Mouse (Mus musculus) forebrain, embryonic 13.5 days (tissue): Measurements from ENCODE around the gene Dse. TPM values are rescaled to one million over a fixed set of nuclear protein-coding genes. Genes with fewer than 3 reads are reported as not detected.
A peak's percentile ranks its signal among the peaks of the same experiment; 100 is the strongest.

ENCODE experiments used
- ATAC-seq: fragments of 200-750 bp; cut with Nextera tagmentation; 2 replicates; pipeline ENCODE4 v1.8.0; 2017
- H3K27ac ChIP-seq: fragments of 300-500 bp; sonication (generic); 2 replicates; pipeline ENCODE4 v1.5.1; 2015; ENCODE audit warnings: inconsistent platforms, mild to moderate bottlenecking, moderate library complexity
- H3K27me3 ChIP-seq: fragments of 300-500 bp; sonication (generic); 2 replicates; pipeline ENCODE4 v1.6.1; 2015; ENCODE audit warnings: mild to moderate bottlenecking, inconsistent platforms
- H3K36me3 ChIP-seq: fragments of 300-500 bp; sonication (generic); 2 replicates; pipeline ENCODE4 v1.6.1; 2015; ENCODE audit warnings: mild to moderate bottlenecking, inconsistent platforms; ENCODE audit not compliant: poor library complexity, severe bottlenecking
- H3K4me1 ChIP-seq: fragments of 300-500 bp; sonication (generic); 2 replicates; pipeline ENCODE4 v1.6.1; 2015; ENCODE audit warnings: inconsistent platforms
- H3K4me2 ChIP-seq: fragments of 300-500 bp; sonication (generic); 2 replicates; pipeline ENCODE4 v1.6.1; 2015; ENCODE audit warnings: inconsistent platforms, mild to moderate bottlenecking, moderate library complexity
- H3K4me3 ChIP-seq: fragments of 300-500 bp; sonication (generic); 2 replicates; pipeline ENCODE4 v1.5.1; 2015; ENCODE audit warnings: mild to moderate bottlenecking, inconsistent platforms
- H3K9ac ChIP-seq: fragments of 300-500 bp; sonication (generic); 2 replicates; pipeline ENCODE4 v1.6.1; 2015; ENCODE audit warnings: mild to moderate bottlenecking, inconsistent platforms
- H3K9me3 ChIP-seq: fragments of 300-500 bp; sonication (generic); replicated peaks from 2 replicates; pipeline ENCODE4 v1.6.1; 2016; ENCODE audit warnings: inconsistent platforms
- WGBS: fragments of 180-500 bp; shearing (Covaris S2); methylation state at CpG from one replicate; pipeline ENCODE4 v1.1.7; 2015; 5-methylcytosine and 5-hydroxymethylcytosine counted together
- polyA plus RNA-seq: library from polyadenylated mRNA; unstranded; fragments of >200 nt; fragmentation: Nextera tagmentation; extraction: Ambion mirVana; gene quantifications from 2 replicates; pipeline ENCODE4 v1.2.1, GENCODE M21; 2015

Gene Dse
- polyA plus RNA-seq, 1 experiment from 2014 or later, result 4.6 TPM

GRCm38 (mm10) chr10:34155796-34156554 is 51.5 kb downstream of the Dse start:
- ATAC-seq, result no peak
- H3K4me3 ChIP-seq, result no peak overlapping the region
- H3K9me3 ChIP-seq, result no peaks in the 10 kb centered on the region
- 88% methylated on average over 12 of the region's 12 CpGs for WGBS
- H3K4me1 ChIP-seq, result no peaks in the 10 kb centered on the region
- H3K27me3 ChIP-seq, result no peaks in the 10 kb centered on the region
- no peak overlapping the region for H3K9ac ChIP-seq
- no peak overlapping the region for H3K4me2 ChIP-seq
- H3K27ac ChIP-seq, result no peak overlapping the region
- H3K36me3 ChIP-seq, result no peaks in the 10 kb centered on the region

- Histone ChIP-seq H3K36me3 (no peaks in the 10 kb centered on the region), H3K9me3 (no peaks in the 10 kb centered on the region), H3K4me3 (no peak overlapping the region), H3K4me1 (0 out of 2 replicates have a peak, but pooled peaks cover 3% of the 10 kb centered on the region), H3K9ac (no peak overlapping the region), H3K4me2 (no peak overlapping the region), H3K27ac (no peak overlapping the region), H3K27me3 (no peaks in the 10 kb centered on the region)
- WGBS, result 88% methylated on average over 3 of the region's 3 CpGs
- ATAC-seq, result no peak
These were observed 55.7 kb downstream of the Dse start for GRCm38 (mm10) chr10:34151827-34152226.

GRCm38 (mm10) chr10:34150454-34150853 is 57.1 kb downstream of the Dse start:
- H3K9me3 ChIP-seq, result no peaks in the 10 kb centered on the region
- H3K4me1 ChIP-seq, result 0 out of 2 replicates have a peak, but pooled peaks cover 3% of the 10 kb centered on the region
- no peak overlapping the region for H3K4me3 ChIP-seq
- H3K36me3 ChIP-seq, result no peaks in the 10 kb centered on the region
- no peak overlapping the region for H3K27ac ChIP-seq
- no peak for ATAC-seq
- H3K4me2 ChIP-seq, result no peak overlapping the region
- no peaks in the 10 kb centered on the region for H3K27me3 ChIP-seq
- WGBS, result 48% methylated on average over 6 of the region's 6 CpGs
- no peak overlapping the region for H3K9ac ChIP-seq

GRCm38 (mm10) chr10:34149772-34150171 is 57.7 kb downstream of the Dse start:
- no peaks in the 10 kb centered on the region for H3K9me3 ChIP-seq
- ATAC-seq, result no peak
- H3K27ac ChIP-seq, result no peak overlapping the region
- no peak overlapping the region for H3K4me2 ChIP-seq
- 34% methylated on average over 3 of the region's 3 CpGs for WGBS
- no peaks in the 10 kb centered on the region for H3K36me3 ChIP-seq
- no peak overlapping the region for H3K4me3 ChIP-seq
- 0 out of 2 replicates have a peak, but pooled peaks cover 3% of the 10 kb centered on the region for H3K4me1 ChIP-seq
- no peaks in the 10 kb centered on the region for H3K27me3 ChIP-seq
- no peak overlapping the region for H3K9ac ChIP-seq

- Histone ChIP-seq H3K9ac (no peak overlapping the region), H3K27ac (no peak overlapping the region), H3K4me2 (no peak overlapping the region), H3K4me3 (no peak overlapping the region), H3K27me3 (no peaks in the 10 kb centered on the region), H3K9me3 (no peaks in the 10 kb centered on the region), H3K4me1 (no peaks in the 10 kb centered on the region), H3K36me3 (no peaks in the 10 kb centered on the region)
- 93% methylated on average over 2 of the region's 2 CpGs for WGBS
- no peak for ATAC-seq
These were observed 65.8 kb downstream of the Dse start for GRCm38 (mm10) chr10:34141693-34142092.

- no peak overlapping the region for H3K9ac ChIP-seq
These were observed 67.7 kb downstream of the Dse start for GRCm38 (mm10) chr10:34139768-34140167.

GRCm38 (mm10) chr10:34138027-34138426 is 69.5 kb downstream of the Dse start:
- no peak for ATAC-seq
- Histone ChIP-seq H3K9ac (no peak overlapping the region), H3K27ac (no peak overlapping the region), H3K9me3 (no peaks in the 10 kb centered on the region), H3K4me3 (no peak overlapping the region), H3K4me1 (no peaks in the 10 kb centered on the region), H3K36me3 (no peaks in the 10 kb centered on the region), H3K4me2 (no peak overlapping the region), H3K27me3 (no peaks in the 10 kb centered on the region)
- WGBS, result 68% methylated on average over 6 of the region's 6 CpGs

More at GRCm38 (mm10) chr10:34139768-34140167, 67.7 kb downstream of the Dse start:
- no peak overlapping the region for H3K27ac ChIP-seq
- no peaks in the 10 kb centered on the region for H3K4me1 ChIP-seq
- no peak overlapping the region for H3K4me3 ChIP-seq
- no peak overlapping the region for H3K4me2 ChIP-seq
- no peaks in the 10 kb centered on the region for H3K27me3 ChIP-seq
- 76% methylated on average over 4 of the region's 4 CpGs for WGBS
- no peak for ATAC-seq
- no peaks in the 10 kb centered on the region for H3K9me3 ChIP-seq
- H3K36me3 ChIP-seq, result no peaks in the 10 kb centered on the region

- Histone ChIP-seq H3K27me3 (no peaks in the 10 kb centered on the region), H3K36me3 (no peaks in the 10 kb centered on the region), H3K27ac (no peak overlapping the region), H3K4me1 (no peaks in the 10 kb centered on the region), H3K9me3 (no peaks in the 10 kb centered on the region), H3K4me2 (no peak overlapping the region), H3K4me3 (no peak overlapping the region), H3K9ac (no peak overlapping the region)
- WGBS, result 34% methylated on average over 6 of the region's 6 CpGs
- no peak for ATAC-seq
These were observed 71.1 kb downstream of the Dse start for GRCm38 (mm10) chr10:34136432-34136831.

GRCm38 (mm10) chr10:34131356-34131755 is 76.2 kb downstream of the Dse start:
- no peak overlapping the region for H3K27ac ChIP-seq
- no peak overlapping the region for H3K4me3 ChIP-seq
- no peaks in the 10 kb centered on the region for H3K36me3 ChIP-seq
- no peak overlapping the region for H3K9ac ChIP-seq
- H3K4me2 ChIP-seq, result no peak overlapping the region
- H3K9me3 ChIP-seq, result no peaks in the 10 kb centered on the region
- no peak for ATAC-seq
- H3K27me3 ChIP-seq, result no peaks in the 10 kb centered on the region; the same call in 1 of the 2 replicates
- H3K4me1 ChIP-seq, result peaks cover 8% of the 10 kb centered on the region
- 86% methylated on average over 2 of the region's 2 CpGs for WGBS

GRCm38 (mm10) chr10:34128391-34128790 is 79.1 kb downstream of the Dse start:
- no peak for ATAC-seq
- Histone ChIP-seq H3K27ac (no peak overlapping the region), H3K4me1 (peaks cover 8% of the 10 kb centered on the region), H3K4me3 (no peak overlapping the region), H3K36me3 (no peaks in the 10 kb centered on the region), H3K9me3 (no peaks in the 10 kb centered on the region), H3K27me3 (peaks cover 2% of the 10 kb centered on the region; the same call in 1 of the 2 replicates), H3K9ac (no peak overlapping the region), H3K4me2 (no peak overlapping the region)
- 90% methylated on average over 6 of the region's 6 CpGs for WGBS

GRCm38 (mm10) chr10:34127392-34128378 is 79.8 kb downstream of the Dse start, which contains the start of gene Calhm6:
Calhm6 (minus strand) TSS chr10:34127984.
- Histone ChIP-seq H3K9ac (peak within 1 kb of the TSS; percentile 59), H3K4me3 (peak within 1 kb of the TSS; percentile 50), H3K27ac (no peak within 1 kb of the TSS), H3K36me3 (no peaks in the 10 kb centered on the region), H3K9me3 (no peaks in the 10 kb centered on the region), H3K4me1 (peaks cover 8% of the 10 kb centered on the region), H3K4me2 (peak within 1 kb of the TSS; percentile 76), H3K27me3 (peaks cover 2% of the 10 kb centered on the region; the same call in 1 of the 2 replicates)
- peak; percentile 82 for ATAC-seq
- 17% methylated on average over 44 of the region's 44 CpGs for WGBS

GRCm38 (mm10) chr10:34118421-34118820 is 89.1 kb downstream of the Dse start:
- no peaks in the 10 kb centered on the region for H3K4me1 ChIP-seq
- H3K9me3 ChIP-seq, result no peaks in the 10 kb centered on the region
- H3K27me3 ChIP-seq, result no peaks in the 10 kb centered on the region
- H3K4me2 ChIP-seq, result no peak overlapping the region
- H3K36me3 ChIP-seq, result no peaks in the 10 kb centered on the region
- no peak for ATAC-seq
- 92% methylated on average over 2 of the region's 2 CpGs for WGBS
- no peak overlapping the region for H3K27ac ChIP-seq
- no peak overlapping the region for H3K4me3 ChIP-seq
- H3K9ac ChIP-seq, result no peak overlapping the region
